Mouse (Mus musculus) midbrain, embryonic 11.5 days (tissue): Measurements from ENCODE around the gene D6Ertd527e. TPM values are rescaled to one million over a fixed set of nuclear protein-coding genes. Genes with fewer than 3 reads are reported as not detected.

Experiments
- ATAC-seq: fragments of 200-750 bp; cut with Nextera tagmentation; 2 replicates; pipeline ENCODE4 v1.8.0; 2017; ENCODE audit warnings: moderate TSS enrichment, moderate library complexity; ENCODE audit not compliant: low FRiP score
- DNase-seq: peaks from one replicate; pipeline ENCODE4 v3.0.0; 2015; ENCODE audit warnings: low spot score; ENCODE audit errors: missing footprints
- H3K27ac ChIP-seq: fragments of 300-500 bp; sonication (generic); 2 replicates; pipeline ENCODE4 v1.5.1; 2014; ENCODE audit warnings: low read depth, low read length
- H3K27me3 ChIP-seq: fragments of 300-500 bp; sonication (generic); 2 replicates; pipeline ENCODE4 v1.6.1; 2014; ENCODE audit warnings: mild to moderate bottlenecking, low read length, moderate library complexity, mixed read lengths; ENCODE audit not compliant: control insufficient read depth, insufficient read depth
- H3K36me3 ChIP-seq: fragments of 300-500 bp; sonication (generic); 2 replicates; pipeline ENCODE4 v1.6.1; 2014; ENCODE audit warnings: mild to moderate bottlenecking, low read length, moderate library complexity, mixed read lengths; ENCODE audit not compliant: control insufficient read depth, insufficient read depth
- H3K4me1 ChIP-seq: fragments of 300-500 bp; sonication (generic); 2 replicates; pipeline ENCODE4 v1.6.1; 2014; ENCODE audit warnings: low read length; ENCODE audit not compliant: control insufficient read depth, insufficient read depth
- H3K4me2 ChIP-seq: fragments of 300-500 bp; sonication (generic); 2 replicates; pipeline ENCODE4 v1.6.1; 2014; ENCODE audit warnings: mild to moderate bottlenecking, moderate library complexity
- H3K4me3 ChIP-seq: fragments of 300-500 bp; sonication (generic); 2 replicates; pipeline ENCODE4 v1.5.1; 2014; ENCODE audit warnings: low read depth, low read length
- H3K9ac ChIP-seq: fragments of 300-500 bp; sonication (generic); 2 replicates; pipeline ENCODE4 v1.6.1; 2014; ENCODE audit warnings: low read length
- H3K9me3 ChIP-seq: fragments of 300-500 bp; sonication (generic); 2 replicates; pipeline ENCODE4 v1.6.1; 2016; ENCODE audit warnings: low read length; ENCODE audit not compliant: control insufficient read depth
- WGBS: fragments of 180-500 bp; shearing (Covaris S2); extraction: QIAGEN DNeasy Blood & Tissue Kit; methylation state at CpG from one replicate; pipeline ENCODE4 v1.1.7; 2014; 5-methylcytosine and 5-hydroxymethylcytosine counted together
- polyA plus RNA-seq: library from polyadenylated mRNA; unstranded; fragments of >200 nt; fragmentation: Nextera tagmentation; extraction: Ambion mirVana; gene quantifications from 2 replicates; pipeline ENCODE4 v1.2.1, GENCODE M21; 2014

D6Ertd527e gene
- polyA plus RNA-seq, 1 experiment from 2014 or later, result 0.19 TPM

GRCm38 (mm10) chr6:87101955-87102353 is 2.6 kb upstream of the D6Ertd527e start:
- peaks cover 12% of the 10 kb centered on the region for H3K4me1 ChIP-seq
- no peak overlapping the region for H3K4me2 ChIP-seq
- no peak overlapping the region for H3K9ac ChIP-seq
- no peak overlapping the region for H3K4me3 ChIP-seq
- no peak for ATAC-seq
- H3K27me3 ChIP-seq, result no peaks in the 10 kb centered on the region
- no peaks in the 10 kb centered on the region for H3K36me3 ChIP-seq
- H3K9me3 ChIP-seq, result no peaks in the 10 kb centered on the region
- 36% methylated on average over 4 of the region's 4 CpGs for WGBS
- DNase-seq, result no peak
- H3K27ac ChIP-seq, result no peak overlapping the region

DNA sequence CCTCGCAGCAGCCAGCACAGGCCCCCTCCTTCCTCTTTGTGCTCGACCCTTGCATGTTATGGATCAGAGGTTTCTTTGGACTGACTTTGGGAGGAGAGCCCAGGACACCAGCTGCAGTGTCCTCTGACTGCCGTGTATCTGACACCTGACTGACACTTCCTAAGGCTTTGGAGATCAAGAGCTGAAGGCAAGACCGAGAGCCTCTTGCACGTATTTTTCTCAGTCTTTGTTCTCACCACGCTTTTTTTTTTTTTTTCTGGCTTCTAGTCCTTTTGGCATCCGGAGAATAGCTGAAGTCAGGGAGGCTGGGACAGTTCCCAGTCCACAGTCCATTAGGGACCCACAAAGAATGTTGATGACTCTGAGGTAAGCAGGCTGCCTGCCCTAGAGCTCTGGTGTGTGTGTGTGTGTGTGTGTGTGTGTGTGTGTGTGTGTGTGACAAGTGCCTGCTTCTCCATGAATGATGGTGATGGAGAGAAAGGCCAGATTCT is 2.1 kb upstream of the D6Ertd527e start:
- Histone ChIP-seq H3K4me2 (no peak overlapping the region), H3K4me1 (peaks cover 12% of the 10 kb centered on the region), H3K4me3 (no peak overlapping the region), H3K9me3 (no peaks in the 10 kb centered on the region), H3K9ac (no peak overlapping the region), H3K36me3 (no peaks in the 10 kb centered on the region), H3K27ac (no peak overlapping the region), H3K27me3 (no peaks in the 10 kb centered on the region)
- peak; percentile 82 for DNase-seq
- ATAC-seq, result no peak
- WGBS, result 34% methylated on average over 7 of the region's 7 CpGs

DNA sequence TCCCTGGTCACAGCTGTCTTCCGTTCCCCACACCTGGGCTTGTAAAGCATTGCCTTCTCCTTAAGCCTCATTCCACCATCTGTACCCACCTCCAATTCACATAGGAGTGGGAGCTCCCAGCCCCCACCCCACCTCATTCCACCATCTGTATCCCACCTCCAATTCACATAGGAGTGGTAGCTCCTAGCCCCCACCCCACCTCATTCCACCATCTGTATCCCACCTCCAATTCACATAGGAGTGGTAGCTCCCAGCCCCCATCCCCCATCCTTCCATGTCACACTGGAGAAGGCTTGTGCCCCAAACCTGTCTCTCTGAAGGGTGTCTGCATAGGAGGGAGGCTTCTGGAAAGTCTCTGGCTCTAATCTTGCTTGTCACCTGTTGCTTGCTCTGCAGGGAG is 1.2 kb upstream of the D6Ertd527e start:
- ATAC-seq (no peak), DNase-seq (peak; percentile 19)
- Histone ChIP-seq H3K4me2 (no peak overlapping the region), H3K4me1 (peaks cover 12% of the 10 kb centered on the region), H3K9me3 (no peaks in the 10 kb centered on the region), H3K27ac (no peak overlapping the region), H3K36me3 (no peaks in the 10 kb centered on the region), H3K27me3 (no peaks in the 10 kb centered on the region), H3K9ac (no peak overlapping the region), H3K4me3 (no peak overlapping the region)
- 93% methylated on average over 1 of the region's 1 CpGs for WGBS

GRCm38 (mm10) chr6:87111493-87111892 is 6.9 kb downstream of the D6Ertd527e start:
- no peak overlapping the region for H3K27ac ChIP-seq

GRCm38 (mm10) chr6:87112125-87112524 is 7.6 kb downstream of the D6Ertd527e start:
- H3K9ac ChIP-seq, result no peak overlapping the region
- no peaks in the 10 kb centered on the region for H3K27me3 ChIP-seq
- no peak overlapping the region for H3K4me2 ChIP-seq
- ATAC-seq, result no peak
- no peaks in the 10 kb centered on the region for H3K9me3 ChIP-seq
- H3K4me3 ChIP-seq, result no peak overlapping the region
- no peak overlapping the region for H3K27ac ChIP-seq
- 85% methylated on average over 6 of the region's 6 CpGs for WGBS
- H3K36me3 ChIP-seq, result no peaks in the 10 kb centered on the region
- H3K4me1 ChIP-seq, result no peaks in the 10 kb centered on the region
- DNase-seq, result peak; percentile 57

More at GRCm38 (mm10) chr6:87111493-87111892, 6.9 kb downstream of the D6Ertd527e start:
- Histone ChIP-seq H3K9ac (no peak overlapping the region), H3K4me1 (no peaks in the 10 kb centered on the region), H3K4me3 (no peak overlapping the region), H3K9me3 (no peaks in the 10 kb centered on the region), H3K4me2 (no peak overlapping the region), H3K36me3 (no peaks in the 10 kb centered on the region), H3K27me3 (no peaks in the 10 kb centered on the region)
- no peak for ATAC-seq
- WGBS, result 83% methylated on average over 1 of the region's 1 CpGs
- DNase-seq, result peak; percentile 60

- Histone ChIP-seq H3K4me2 (no peak overlapping the region), H3K27ac (no peak overlapping the region), H3K4me3 (no peak overlapping the region), H3K36me3 (no peaks in the 10 kb centered on the region), H3K9me3 (no peaks in the 10 kb centered on the region), H3K4me1 (no peaks in the 10 kb centered on the region), H3K9ac (no peak overlapping the region), H3K27me3 (no peaks in the 10 kb centered on the region)
- DNase-seq, result peak; percentile 57
- ATAC-seq, result no peak
- 83% methylated on average over 2 of the region's 2 CpGs for WGBS
Measured at GRCm38 (mm10) chr6:87115981-87116380, 11.4 kb downstream of the D6Ertd527e start.

- peak; percentile 69 for DNase-seq
- Histone ChIP-seq H3K9me3 (no peaks in the 10 kb centered on the region), H3K27me3 (no peaks in the 10 kb centered on the region), H3K36me3 (no peaks in the 10 kb centered on the region), H3K4me1 (no peaks in the 10 kb centered on the region), H3K9ac (no peak overlapping the region), H3K4me2 (no peak overlapping the region), H3K27ac (no peak overlapping the region), H3K4me3 (no peak overlapping the region)
- WGBS, result 88% methylated on average over 7 of the region's 7 CpGs
- no peak for ATAC-seq
Measured at GRCm38 (mm10) chr6:87116596-87116995, 12.1 kb downstream of the D6Ertd527e start.

DNA sequence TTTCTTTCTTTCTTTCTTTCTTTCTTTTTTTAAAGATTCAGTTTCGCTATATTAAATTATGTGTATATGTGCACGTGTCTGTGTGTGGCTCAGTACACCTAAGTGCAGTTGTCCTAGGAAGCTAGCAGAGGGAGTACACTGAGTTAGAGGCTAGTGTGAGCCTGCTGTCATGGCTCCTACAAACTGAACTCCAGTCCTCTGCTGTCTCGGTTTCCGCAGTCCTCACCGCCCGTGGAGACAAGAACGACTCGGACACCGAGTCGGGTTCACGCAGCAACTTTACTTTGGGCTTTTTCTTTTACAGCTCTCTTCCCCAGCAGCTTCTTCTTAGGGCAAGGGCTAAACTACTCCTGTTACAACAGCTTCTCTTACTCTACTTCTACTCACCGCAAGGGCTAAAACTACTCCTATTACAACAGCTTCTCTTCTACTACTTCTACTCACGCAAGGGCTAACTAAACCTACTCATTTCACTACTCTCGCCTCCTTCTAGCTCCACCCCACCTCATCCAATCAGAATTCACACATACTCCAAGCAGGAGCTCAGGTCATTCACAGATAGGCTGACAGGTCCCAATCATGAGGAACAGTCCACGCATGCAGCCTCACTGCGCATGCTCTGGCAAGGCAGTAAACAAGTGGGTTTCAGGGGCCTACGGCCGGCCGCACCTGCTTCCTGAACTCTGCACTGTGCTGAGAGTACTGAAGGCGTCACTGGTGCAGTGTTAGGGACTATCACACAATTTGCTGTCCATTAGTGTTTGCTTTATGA is 14.7 kb downstream of the D6Ertd527e start:
- Histone ChIP-seq H3K9ac (no peak overlapping the region), H3K9me3 (no peaks in the 10 kb centered on the region), H3K27me3 (no peaks in the 10 kb centered on the region), H3K27ac (no peak overlapping the region), H3K36me3 (no peaks in the 10 kb centered on the region), H3K4me1 (no peaks in the 10 kb centered on the region), H3K4me3 (no peak overlapping the region), H3K4me2 (no peak overlapping the region)
- DNase-seq, result peak; percentile 33
- ATAC-seq, result no peak
- 92% methylated on average over 20 of the region's 20 CpGs for WGBS

GRCm38 (mm10) chr6:87119975-87120374 is 15.4 kb downstream of the D6Ertd527e start:
- DNase-seq (no peak), ATAC-seq (no peak)
- no peaks in the 10 kb centered on the region for H3K27me3 ChIP-seq
- H3K4me2 ChIP-seq, result no peak overlapping the region
- H3K4me1 ChIP-seq, result no peaks in the 10 kb centered on the region
- no peak overlapping the region for H3K9ac ChIP-seq
- no peaks in the 10 kb centered on the region for H3K36me3 ChIP-seq
- H3K27ac ChIP-seq, result no peak overlapping the region
- no peak overlapping the region for H3K4me3 ChIP-seq
- no peaks in the 10 kb centered on the region for H3K9me3 ChIP-seq
- 80% methylated on average over 4 of the region's 4 CpGs for WGBS
